Mouse (Mus musculus) embryonic facial prominence, embryonic 11.5 days (tissue): ENCODE data around the gene Cnnm4. TPM values are rescaled to one million over a fixed set of nuclear protein-coding genes. Genes with fewer than 3 reads are reported as not detected.

Source experiments
- ATAC-seq: fragments of 200-750 bp; cut with Nextera tagmentation; replicated peaks from 2 replicates; pipeline ENCODE4 v1.8.0; 2017; ENCODE audit warnings: low read depth; ENCODE audit not compliant: insufficient number of reproducible peaks, low FRiP score, low TSS enrichment
- DNase-seq: peaks from one replicate; pipeline ENCODE4 v3.0.0-alpha.2; 2015; ENCODE audit warnings: low spot score
- H3K27ac ChIP-seq: fragments of 300-500 bp; sonication (generic); replicated peaks from 2 replicates; pipeline ENCODE4 v1.5.1; 2014; ENCODE audit warnings: mild to moderate bottlenecking, low read depth, low read length, control low read depth
- H3K27me3 ChIP-seq: fragments of 300-500 bp; sonication (generic); 2 replicates; pipeline ENCODE4 v1.6.1; 2014; ENCODE audit warnings: mild to moderate bottlenecking, low read length, moderate library complexity, mixed read lengths; ENCODE audit not compliant: control insufficient read depth, insufficient read depth
- H3K36me3 ChIP-seq: fragments of 300-500 bp; sonication (generic); replicated peaks from 2 replicates; pipeline ENCODE4 v1.6.1; 2014; ENCODE audit warnings: low read depth, mild to moderate bottlenecking, low read length, moderate library complexity, mixed read lengths; ENCODE audit not compliant: control insufficient read depth, insufficient read depth
- H3K4me1 ChIP-seq: fragments of 300-500 bp; sonication (generic); 2 replicates; pipeline ENCODE4 v1.6.1; 2014; ENCODE audit warnings: low read length, mixed read lengths; ENCODE audit not compliant: control insufficient read depth, insufficient read depth
- H3K4me2 ChIP-seq: fragments of 300-500 bp; sonication (generic); 2 replicates; pipeline ENCODE4 v1.6.1; 2014; ENCODE audit warnings: low read depth, mild to moderate bottlenecking, control low read depth, low read length, moderate library complexity
- H3K4me3 ChIP-seq: fragments of 300-500 bp; sonication (generic); 2 replicates; pipeline ENCODE4 v1.5.1; 2014; ENCODE audit warnings: low read depth, low read length, control low read depth
- H3K9ac ChIP-seq: fragments of 300-500 bp; sonication (generic); replicated peaks from 2 replicates; pipeline ENCODE4 v1.6.1; 2014; ENCODE audit warnings: mild to moderate bottlenecking, control low read depth, low read length
- H3K9me3 ChIP-seq: fragments of 300-500 bp; sonication (generic); replicated peaks from 2 replicates; pipeline ENCODE4 v1.6.1; 2016; ENCODE audit warnings: mild to moderate bottlenecking, low read length, inconsistent platforms, mixed read lengths; ENCODE audit not compliant: control insufficient read depth
- WGBS: fragments of 180-500 bp; shearing (Covaris S2); extraction: QIAGEN DNeasy Blood & Tissue Kit; methylation state at CpG from one replicate; pipeline ENCODE4 v1.1.7; 2014; 5-methylcytosine and 5-hydroxymethylcytosine counted together
- polyA plus RNA-seq: library from polyadenylated mRNA; unstranded; fragments of >200 nt; fragmentation: Nextera tagmentation; extraction: Ambion mirVana; gene quantifications from 2 replicates; pipeline ENCODE4 v1.2.1, GENCODE M21; 2014

Gene Cnnm4
- polyA plus RNA-seq, 1 experiment from 2014 or later = 12.8 TPM

GRCm38 (mm10) chr1:36548771-36549170 lies 77.4 kb downstream of the Cnnm4 start:
- Histone ChIP-seq H3K36me3 (peaks cover 32% of the 10 kb centered on the region), H3K9ac (no peak overlapping the region), H3K27ac (no peak overlapping the region), H3K4me3 (no peak overlapping the region; the same call in 1 of the 2 replicates), H3K4me1 (peaks cover 10% of the 10 kb centered on the region), H3K27me3 (no peaks in the 10 kb centered on the region), H3K4me2 (no peak overlapping the region), H3K9me3 (no peaks in the 10 kb centered on the region)
- 55% methylated on average over 8 of the region's 8 CpGs for WGBS
- DNase-seq = no peak
- ATAC-seq = no peak

DNA sequence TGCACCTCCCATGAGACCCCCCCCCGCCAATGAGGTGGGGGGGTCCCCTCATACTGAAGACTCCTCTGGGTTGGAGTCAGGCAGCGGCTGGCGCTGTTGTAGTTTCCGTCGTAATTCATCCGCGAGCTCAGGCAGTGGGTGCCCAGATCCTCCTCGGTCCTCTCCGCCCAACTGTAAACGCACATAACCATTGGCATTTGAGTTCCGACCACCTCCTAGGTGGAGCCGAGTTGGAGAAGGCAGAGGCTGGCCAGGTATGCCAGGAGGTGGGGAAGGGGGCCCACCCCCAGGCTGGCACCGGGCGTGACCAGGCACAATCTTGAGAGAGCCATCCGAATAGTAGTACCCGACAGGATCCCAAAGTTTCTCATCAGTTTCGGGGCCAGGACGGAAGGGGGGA lies 78.1 kb downstream of the Cnnm4 start:
- peaks cover 10% of the 10 kb centered on the region for H3K4me1 ChIP-seq
- H3K27ac ChIP-seq = no peak overlapping the region
- no peak overlapping the region for H3K4me2 ChIP-seq
- H3K4me3 ChIP-seq = no peak overlapping the region
- 86% methylated on average over 18 of the region's 18 CpGs for WGBS
- ATAC-seq (no peak), DNase-seq (no peak)
- no peaks in the 10 kb centered on the region for H3K9me3 ChIP-seq
- no peaks in the 10 kb centered on the region for H3K27me3 ChIP-seq
- peaks cover 32% of the 10 kb centered on the region for H3K36me3 ChIP-seq
- no peak overlapping the region for H3K9ac ChIP-seq

DNA sequence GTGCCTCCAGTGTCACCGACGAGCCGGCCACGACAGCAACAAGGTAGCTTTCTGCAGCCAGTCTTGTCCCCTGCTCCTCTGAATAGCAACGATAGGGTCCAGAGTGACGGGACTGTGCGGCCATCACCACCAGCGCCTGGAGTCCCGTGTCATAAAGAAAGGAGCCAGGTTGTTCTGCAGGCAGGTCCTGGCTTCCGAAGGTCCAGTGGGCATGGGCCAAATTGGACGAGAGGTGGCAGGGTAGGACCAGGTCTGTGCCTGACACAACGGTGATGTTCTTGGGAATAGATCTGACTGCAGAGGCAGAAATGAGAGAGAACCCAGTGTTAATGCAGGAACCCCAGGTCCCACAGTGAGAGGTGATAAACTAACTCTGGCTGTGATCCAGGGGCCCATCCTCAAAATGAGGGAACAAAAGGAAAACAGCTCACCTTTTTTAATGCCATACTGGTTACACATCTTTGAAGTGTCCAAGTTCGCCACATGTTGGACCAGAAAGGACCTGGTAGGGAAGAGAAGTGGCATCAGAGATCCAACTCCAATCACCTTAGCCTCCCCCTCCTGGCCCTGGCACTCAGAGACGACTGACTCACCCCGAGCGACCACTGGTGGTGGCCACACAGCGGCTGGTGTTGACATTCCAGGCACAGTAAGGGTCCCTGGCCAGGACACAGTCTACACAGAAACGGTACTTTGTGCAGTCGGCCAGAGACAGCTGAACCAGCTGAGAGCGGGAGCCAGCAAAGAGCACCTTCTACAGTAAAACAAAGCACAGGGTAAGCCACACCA lies 78.8 kb downstream of the Cnnm4 start:
- no peak overlapping the region for H3K9ac ChIP-seq
- no peak overlapping the region for H3K4me3 ChIP-seq
- H3K9me3 ChIP-seq = no peaks in the 10 kb centered on the region
- ATAC-seq (no peak), DNase-seq (no peak)
- no peaks in the 10 kb centered on the region for H3K27me3 ChIP-seq
- H3K4me2 ChIP-seq = no peak overlapping the region
- 76% methylated on average over 20 of the region's 20 CpGs for WGBS
- H3K27ac ChIP-seq = no peak overlapping the region
- H3K4me1 ChIP-seq = peaks cover 16% of the 10 kb centered on the region
- peaks cover 32% of the 10 kb centered on the region for H3K36me3 ChIP-seq

DNA sequence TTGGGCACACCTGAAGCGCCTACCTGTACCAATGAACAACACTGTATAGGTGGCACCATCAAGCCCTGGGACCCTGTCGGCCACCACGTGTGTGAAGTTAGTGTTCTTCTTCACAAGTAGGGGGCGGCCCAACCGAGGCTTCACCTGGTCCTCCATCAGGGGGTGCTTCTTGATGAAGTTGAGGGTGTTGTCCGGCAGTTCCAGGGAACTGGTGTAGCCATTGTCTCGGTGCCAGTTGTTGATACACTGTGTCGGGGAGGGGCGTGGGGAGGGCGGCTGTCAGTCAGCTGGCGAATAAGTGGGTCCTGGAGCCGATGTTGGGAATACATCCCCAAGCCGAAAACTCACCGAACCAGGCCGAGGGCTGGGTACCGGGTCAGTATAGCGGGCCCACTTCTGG lies 80.5 kb downstream of the Cnnm4 start:
- 86% methylated on average over 17 of the region's 17 CpGs for WGBS
- Histone ChIP-seq H3K4me3 (no peak overlapping the region), H3K27me3 (no peaks in the 10 kb centered on the region), H3K4me1 (peaks cover 19% of the 10 kb centered on the region), H3K4me2 (no peak overlapping the region), H3K36me3 (peaks cover 32% of the 10 kb centered on the region), H3K9me3 (no peaks in the 10 kb centered on the region), H3K27ac (no peak overlapping the region), H3K9ac (no peak overlapping the region)
- no peak for ATAC-seq
- DNase-seq = no peak

DNA sequence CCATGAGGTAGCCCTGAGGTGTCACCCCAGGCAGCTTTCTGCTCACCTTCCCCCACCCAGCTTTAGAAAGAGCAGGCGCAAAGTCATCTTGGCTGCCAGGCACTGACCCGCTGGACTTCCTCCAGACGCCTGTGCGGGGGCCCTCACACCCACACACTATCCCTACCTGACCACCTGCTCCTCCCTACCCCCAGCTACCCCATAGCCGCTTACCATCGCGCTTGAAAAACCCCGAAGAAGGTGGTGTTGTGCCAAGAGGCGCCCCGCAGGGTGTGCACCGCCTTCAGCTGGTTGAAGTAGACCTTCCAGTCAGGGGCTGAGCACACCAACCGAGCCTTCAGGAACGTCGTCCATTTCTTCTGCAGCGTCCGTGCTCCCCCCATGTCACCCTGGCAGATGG lies 81.1 kb downstream of the Cnnm4 start:
- WGBS = 95% methylated on average over 16 of the region's 16 CpGs

DNA sequence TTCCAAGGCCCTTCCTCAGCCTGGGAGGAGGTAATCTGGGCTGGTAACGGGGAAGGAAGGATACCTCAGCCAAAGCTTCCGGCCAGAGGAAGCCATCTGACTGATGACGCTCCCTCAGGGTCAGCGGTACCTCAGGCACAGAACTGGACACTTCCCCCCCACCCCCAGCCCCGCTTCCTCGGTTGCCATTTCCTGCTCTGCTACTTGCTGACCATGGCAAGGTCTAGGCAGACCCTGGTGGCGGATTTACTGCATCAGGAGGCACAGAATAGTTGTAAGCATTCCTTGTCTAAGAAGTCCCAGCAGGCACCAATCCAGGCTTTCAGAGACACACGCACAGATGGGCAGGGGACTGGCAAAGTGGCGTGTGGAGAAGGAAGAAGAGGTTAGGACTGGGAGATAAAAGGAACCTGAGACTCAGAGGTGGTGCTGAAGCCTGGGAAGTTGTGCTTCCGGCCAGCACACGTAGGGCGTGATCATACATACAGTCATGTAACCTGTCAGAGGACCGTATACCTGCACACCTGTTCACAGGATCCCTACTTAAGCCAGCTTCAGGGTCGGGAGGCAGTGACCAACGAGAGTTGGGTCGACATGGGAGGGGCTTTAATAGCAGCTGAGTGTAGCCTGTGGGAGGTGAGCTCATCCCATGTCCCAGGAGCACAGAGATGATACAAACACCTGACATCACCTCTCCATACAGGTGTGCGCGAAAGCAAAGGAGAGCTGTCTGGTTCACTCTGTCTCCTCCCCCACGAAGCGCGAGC lies 83.4 kb downstream of the Cnnm4 start:
- Histone ChIP-seq H3K4me1 (peaks cover 17% of the 10 kb centered on the region), H3K27me3 (no peaks in the 10 kb centered on the region), H3K27ac (peak overlapping the region; percentile 96), H3K4me2 (peak overlapping the region; percentile 78), H3K4me3 (peak overlapping the region; percentile 95), H3K9me3 (no peaks in the 10 kb centered on the region), H3K9ac (peak overlapping the region; percentile 89; the same call in 1 of the 2 replicates), H3K36me3 (peaks cover 29% of the 10 kb centered on the region)
- 71% methylated on average over 21 of the region's 21 CpGs for WGBS
- ATAC-seq (no peak), DNase-seq (no peak)

More for the DNA sequence above, 81.1 kb downstream of the Cnnm4 start:
- Histone ChIP-seq H3K27ac (no peak overlapping the region), H3K9ac (peak overlapping the region; percentile 18; the same call in 1 of the 2 replicates), H3K4me3 (no peak overlapping the region), H3K4me1 (peaks cover 18% of the 10 kb centered on the region), H3K27me3 (no peaks in the 10 kb centered on the region), H3K36me3 (peaks cover 32% of the 10 kb centered on the region), H3K9me3 (no peaks in the 10 kb centered on the region), H3K4me2 (no peak overlapping the region)
- DNase-seq = no peak
- ATAC-seq = no peak

DNA sequence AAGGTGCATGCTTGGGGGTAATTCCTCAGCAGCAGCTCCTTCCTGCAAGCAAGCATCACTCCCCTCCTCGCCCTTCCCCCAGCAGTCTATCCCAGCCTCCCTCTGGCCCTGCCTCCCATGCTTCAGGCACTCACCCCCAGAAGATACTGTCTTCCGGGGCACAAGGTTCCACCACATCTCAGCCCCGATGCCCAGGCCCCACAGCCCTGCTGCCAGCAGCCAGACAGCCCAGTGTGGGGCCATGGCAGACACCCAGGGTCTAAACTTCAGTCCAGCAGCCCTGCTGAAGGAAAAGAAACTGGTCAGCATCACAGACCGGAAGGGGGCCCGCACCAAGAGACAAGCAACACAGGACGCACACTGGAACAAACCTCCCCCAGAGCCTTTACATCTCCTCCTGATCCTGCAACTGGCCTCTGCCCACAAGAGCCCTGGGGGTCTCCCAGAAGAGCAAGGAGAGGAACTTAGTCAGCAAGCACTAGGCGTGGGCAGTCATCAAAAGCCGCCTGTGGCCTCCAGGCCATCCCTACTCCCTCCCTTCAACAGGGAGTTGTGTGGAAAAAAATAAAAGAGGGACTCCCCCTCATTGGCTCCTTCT lies 84.5 kb downstream of the Cnnm4 start:
- H3K27ac ChIP-seq = peak overlapping the region; percentile 96
- no peaks in the 10 kb centered on the region for H3K9me3 ChIP-seq
- DNase-seq (peak; percentile 46), ATAC-seq (no peak)
- peaks cover 15% of the 10 kb centered on the region for H3K4me1 ChIP-seq
- peak overlapping the region; percentile 78 for H3K4me2 ChIP-seq
- H3K4me3 ChIP-seq = peak overlapping the region; percentile 95
- peaks cover 22% of the 10 kb centered on the region for H3K36me3 ChIP-seq
- 3% methylated on average over 8 of the region's 8 CpGs for WGBS
- H3K9ac ChIP-seq = peak overlapping the region; percentile 89
- no peaks in the 10 kb centered on the region for H3K27me3 ChIP-seq
